Mouse (Mus musculus): ENCODE results near the gene Eif2b3. TPM values are rescaled to one million over a fixed set of nuclear protein-coding genes. Genes with fewer than 3 reads are reported as not detected.

Gene Eif2b3
- total and polyA plus RNA-seq, 3 experiments = 49.9 to 96.2 (median 84.9) TPM

- dilution Hi-C loops (cut with MboI; ENCODE audit: extremely low pct_ligation_motif_present, extremely low pct_unique_long_range_greater_than_20kb, low sequenced_read_pairs) (no loop called here), in situ Hi-C loops (cut with MboI; ENCODE audit: low pct_ligation_motif_present, low pct_unique_long_range_greater_than_20kb, low sequenced_read_pairs) (no loop called here)
- Histone ChIP-seq H3K9ac (ENCODE audit: insufficient read depth, low read depth) (no peak overlapping the region), H3K27me3 (replicated peaks) (no peaks in the 10 kb centered on the region), H3K9me3 (replicated peaks; ENCODE audit: low read length) (no peaks in the 10 kb centered on the region), H3K79me2 (replicated peaks; ENCODE audit: control insufficient read depth, extremely low read depth, insufficient read depth, poor library complexity, severe bottlenecking) (no peaks in the 10 kb centered on the region), H3K4me3 (replicated peaks in 1 of 3; ENCODE audit: low read depth in 2 of 3, low read length in 2 of 3, poor library complexity in 1 of 3) (no peak overlapping the region), H3K27ac (ENCODE audit: insufficient read depth, low read depth) (no peak overlapping the region), H3K4me1 (ENCODE audit: control insufficient read depth in 1 of 2, insufficient read depth in 2 of 2) (peaks cover 0 to 5% of the 10 kb centered on the region in 2 experiments; a peak in 2 of 4 replicates), H3K4me2 (ENCODE audit: insufficient read depth, low read depth, poor library complexity, severe bottlenecking) (no peak overlapping the region), H3K36me3 (replicated peaks in 1 of 2; ENCODE audit: control insufficient read depth in 1 of 2, insufficient read depth in 1 of 2, low read length in 1 of 2) (peaks cover 9 to 36% of the 10 kb centered on the region in 2 experiments)
- TF ChIP-seq RAD21 (IDR thresholded peaks at IDR 0.05; ENCODE audit: low read depth, low read length) = peak; percentile 40
- TF ChIP-seq JUN (IDR thresholded peaks at IDR 0.05; ENCODE audit: insufficient read depth, low read depth, low read length) = no peak
- TF ChIP-seq CTCF (conservative IDR thresholded peaks at IDR 0.05 in 1 of 2, IDR thresholded peaks at IDR 0.05 in 1 of 2; ENCODE audit: low read depth in 2 of 2, low read length in 2 of 2) = peak; percentile 43 to 77; a peak in 2 of 4 replicates
- TF ChIP-seq RCOR1 (conservative IDR thresholded peaks at IDR 0.05; ENCODE audit: low read depth, low read length) = no peak
- TF ChIP-seq SMC3 (IDR thresholded peaks at IDR 0.05; ENCODE audit: low read depth, low read length) = peak; percentile 81
- no peak for TF ChIP-seq TCF12 (IDR thresholded peaks at IDR 0.05; ENCODE audit: low read depth, low read length)
- peak; percentile 46 for DNase-seq (ENCODE audit: extremely low read depth)
These were observed 32.6 kb upstream of the Eif2b3 start for GRCm38 (mm10) chr4:116986400-116987121.

GRCm38 (mm10) chr4:116987122-116987456 lies 32.1 kb upstream of the Eif2b3 start:
- Histone ChIP-seq H3K79me2 (replicated peaks; ENCODE audit: control insufficient read depth, extremely low read depth, insufficient read depth, poor library complexity, severe bottlenecking) (no peaks in the 10 kb centered on the region), H3K36me3 (replicated peaks in 1 of 2; ENCODE audit: control insufficient read depth in 1 of 2, insufficient read depth in 1 of 2, low read length in 1 of 2) (peaks cover 9 to 36% of the 10 kb centered on the region in 2 experiments), H3K27ac (ENCODE audit: insufficient read depth, low read depth) (no peak overlapping the region), H3K9ac (ENCODE audit: insufficient read depth, low read depth) (no peak overlapping the region), H3K9me3 (replicated peaks; ENCODE audit: low read length) (no peaks in the 10 kb centered on the region), H3K4me1 (ENCODE audit: control insufficient read depth in 1 of 2, insufficient read depth in 2 of 2) (peaks cover 0 to 7% of the 10 kb centered on the region in 2 experiments; a peak in 2 of 4 replicates), H3K4me3 (replicated peaks in 1 of 3; ENCODE audit: low read depth in 2 of 3, low read length in 2 of 3, poor library complexity in 1 of 3) (no peak overlapping the region), H3K4me2 (ENCODE audit: insufficient read depth, low read depth, poor library complexity, severe bottlenecking) (no peak overlapping the region), H3K27me3 (replicated peaks) (no peaks in the 10 kb centered on the region)
- dilution Hi-C loops (cut with MboI; ENCODE audit: extremely low pct_ligation_motif_present, extremely low pct_unique_long_range_greater_than_20kb, low sequenced_read_pairs) = no loop called here
- TF ChIP-seq CTCF (conservative IDR thresholded peaks at IDR 0.05 in 1 of 2, IDR thresholded peaks at IDR 0.05 in 1 of 2; ENCODE audit: low read depth in 2 of 2, low read length in 2 of 2) = no peak
- no peak for TF ChIP-seq PAX5 (IDR thresholded peaks at IDR 0.05; ENCODE audit: low read length)
- in situ Hi-C loops (cut with MboI; ENCODE audit: low pct_ligation_motif_present, low pct_unique_long_range_greater_than_20kb, low sequenced_read_pairs) = no loop called here
- no peak for DNase-seq (ENCODE audit: extremely low read depth)

- dilution Hi-C loops (cut with MboI; ENCODE audit: extremely low pct_ligation_motif_present, extremely low pct_unique_long_range_greater_than_20kb, low sequenced_read_pairs) (no loop called here), in situ Hi-C loops (cut with MboI; ENCODE audit: low pct_ligation_motif_present, low pct_unique_long_range_greater_than_20kb, low sequenced_read_pairs) (loop anchor here (5.0 kb wide), 1 partner anchor 167 kb away; the partner anchor contains the start of gene Hpdl)
- DNase-seq (ENCODE audit: extremely low read depth) = no peak
- Histone ChIP-seq H3K27ac (ENCODE audit: insufficient read depth, low read depth) (no peak overlapping the region), H3K27me3 (replicated peaks) (no peaks in the 10 kb centered on the region), H3K9ac (ENCODE audit: insufficient read depth, low read depth) (no peak overlapping the region), H3K36me3 (replicated peaks in 1 of 2; ENCODE audit: control insufficient read depth in 1 of 2, insufficient read depth in 1 of 2, low read length in 1 of 2) (peaks cover 12 to 42% of the 10 kb centered on the region in 2 experiments), H3K9me3 (replicated peaks; ENCODE audit: low read length) (no peaks in the 10 kb centered on the region), H3K4me2 (ENCODE audit: insufficient read depth, low read depth, poor library complexity, severe bottlenecking) (no peak overlapping the region), H3K79me2 (replicated peaks; ENCODE audit: control insufficient read depth, extremely low read depth, insufficient read depth, poor library complexity, severe bottlenecking) (no peaks in the 10 kb centered on the region), H3K4me3 (replicated peaks in 1 of 3; ENCODE audit: low read depth in 2 of 3, low read length in 2 of 3, poor library complexity in 1 of 3) (no peak overlapping the region), H3K4me1 (ENCODE audit: control insufficient read depth in 1 of 2, insufficient read depth in 2 of 2) (peaks cover 0 to 22% of the 10 kb centered on the region in 2 experiments; a peak in 2 of 4 replicates)
- TF ChIP-seq CTCF (conservative IDR thresholded peaks at IDR 0.05 in 1 of 2, IDR thresholded peaks at IDR 0.05 in 1 of 2; ENCODE audit: low read depth in 2 of 2, low read length in 2 of 2) = no peak
- no peak for TF ChIP-seq KAT2A (IDR thresholded peaks at IDR 0.05; ENCODE audit: insufficient replicate concordance, low read length)
- no peak for TF ChIP-seq PAX5 (IDR thresholded peaks at IDR 0.05; ENCODE audit: low read length)
- no peak for TF ChIP-seq TBP (conservative IDR thresholded peaks at IDR 0.05; ENCODE audit: low read depth, low read length)
- no peak for TF ChIP-seq EP300 (IDR thresholded peaks at IDR 0.05; ENCODE audit: low read length)
- TF ChIP-seq MEF2A (IDR thresholded peaks at IDR 0.05; ENCODE audit: borderline replicate concordance, low read depth, low read length) = no peak
- no peak for TF ChIP-seq MAZ (IDR thresholded peaks at IDR 0.05; ENCODE audit: low read depth, low read length)
- no peak for TF ChIP-seq CHD2 (IDR thresholded peaks at IDR 0.05; ENCODE audit: low read length)
- TF ChIP-seq ELF1 (IDR thresholded peaks at IDR 0.05; ENCODE audit: low read depth, low read length) = no peak
- TF ChIP-seq POLR2A (IDR thresholded peaks at IDR 0.05; ENCODE audit: low read depth, low read length) = no peak
- no peak for TF ChIP-seq USF2 (conservative IDR thresholded peaks at IDR 0.05; ENCODE audit: low read depth, low read length)
- TF ChIP-seq RAD21 (IDR thresholded peaks at IDR 0.05; ENCODE audit: low read depth, low read length) = no peak
- TF ChIP-seq ZKSCAN1 (IDR thresholded peaks at IDR 0.05; ENCODE audit: borderline replicate concordance, low read depth, low read length) = no peak
- TF ChIP-seq CHD1 (IDR thresholded peaks at IDR 0.05; ENCODE audit: low read depth, low read length) = no peak
These were observed 29.5 kb upstream of the Eif2b3 start for GRCm38 (mm10) chr4:116989731-116990130.
